Mouse (Mus musculus): Measurements from ENCODE around the gene Tmem56. TPM values are rescaled to one million over a fixed set of nuclear protein-coding genes. Genes with fewer than 3 reads are reported as not detected.

Tmem56 gene
- polyA plus RNA-seq, 1 experiment, result 227 TPM

- TF ChIP-seq POLR2A (IDR thresholded peaks at IDR 0.05; ENCODE audit: control insufficient read depth, low read depth, low read length), result no peak
- TF ChIP-seq CTCF (IDR thresholded peaks at IDR 0.05; ENCODE audit: control insufficient read depth, insufficient read depth, insufficient replicate concordance, low read depth, low read length), result no peak
- peak overlapping the region; percentile 14 for H3K4me3 ChIP-seq (ENCODE audit: control insufficient read depth, low read depth, low read length)
- no peaks in the 10 kb centered on the region for H3K4me1 ChIP-seq (ENCODE audit: control insufficient read depth, insufficient read depth, low read length)
These were observed 3.2 kb downstream of the Tmem56 start for GRCm38 (mm10) chr3:121279679-121280078.

DNA sequence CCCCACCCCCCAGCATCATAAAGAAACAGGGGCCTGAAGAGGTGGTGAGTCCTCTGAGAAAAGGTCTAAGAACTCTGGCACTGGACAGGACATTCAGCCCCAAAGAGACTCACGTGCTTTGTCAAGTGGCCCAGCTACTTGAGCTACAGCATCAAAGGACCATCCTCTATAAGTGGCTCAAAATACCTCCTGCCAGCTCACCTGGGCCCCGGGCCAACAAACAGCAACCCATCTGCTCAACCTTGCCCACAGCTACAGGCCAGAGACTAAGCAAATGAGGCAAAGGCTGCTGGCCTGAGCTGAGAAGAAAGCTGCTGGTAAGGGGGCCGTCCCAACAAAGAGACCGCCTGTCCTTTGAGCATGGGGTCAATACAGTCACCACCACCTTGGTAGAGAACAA, 5.3 kb downstream of the Tmem56 start:
- Histone ChIP-seq H3K4me3 (ENCODE audit: control insufficient read depth, low read depth, low read length) (no peak overlapping the region), H3K27ac (ENCODE audit: control insufficient read depth, insufficient read depth, low read depth, low read length) (no peak overlapping the region), H3K36me3 (ENCODE audit: control insufficient read depth, insufficient read depth, low read length) (no peaks in the 10 kb centered on the region), H3K27me3 (ENCODE audit: control insufficient read depth, insufficient read depth, low read length) (no peaks in the 10 kb centered on the region), H3K4me1 (ENCODE audit: control insufficient read depth, insufficient read depth, low read length) (no peaks in the 10 kb centered on the region)
- no peak for TF ChIP-seq CTCF (IDR thresholded peaks at IDR 0.05; ENCODE audit: control insufficient read depth, insufficient read depth, insufficient replicate concordance, low read depth, low read length)

More at GRCm38 (mm10) chr3:121279679-121280078, 3.2 kb downstream of the Tmem56 start:
- Histone ChIP-seq H3K27ac (ENCODE audit: control insufficient read depth, insufficient read depth, low read depth, low read length) (no peak overlapping the region), H3K36me3 (ENCODE audit: control insufficient read depth, insufficient read depth, low read length) (no peaks in the 10 kb centered on the region), H3K27me3 (ENCODE audit: control insufficient read depth, insufficient read depth, low read length) (no peaks in the 10 kb centered on the region)

DNA sequence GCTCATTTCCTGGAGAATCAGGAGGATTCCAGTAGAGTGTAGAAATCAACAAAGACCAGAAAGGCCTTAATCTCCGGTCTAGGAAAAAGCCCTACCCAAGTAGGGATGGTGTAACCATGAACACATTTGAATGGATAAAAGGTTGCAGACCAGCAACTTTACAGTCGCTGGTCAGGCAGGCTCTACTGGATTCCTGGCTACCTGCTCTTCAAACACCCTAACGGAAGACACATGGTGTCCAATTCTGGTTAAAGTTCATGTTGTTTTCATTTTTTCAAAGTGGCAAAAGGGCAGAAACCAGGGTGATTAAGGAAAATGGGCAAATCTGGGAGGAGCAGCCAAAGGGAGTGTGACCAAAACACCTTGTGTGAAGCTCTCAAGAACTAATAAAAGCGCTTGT, 5.9 kb downstream of the Tmem56 start:
- TF ChIP-seq POLR2A (IDR thresholded peaks at IDR 0.05; ENCODE audit: control insufficient read depth, low read depth, low read length) (no peak), CTCF (IDR thresholded peaks at IDR 0.05; ENCODE audit: control insufficient read depth, insufficient read depth, insufficient replicate concordance, low read depth, low read length) (no peak)
- Histone ChIP-seq H3K4me3 (ENCODE audit: control insufficient read depth, low read depth, low read length) (no peak overlapping the region), H3K27ac (ENCODE audit: control insufficient read depth, insufficient read depth, low read depth, low read length) (no peak overlapping the region), H3K27me3 (ENCODE audit: control insufficient read depth, insufficient read depth, low read length) (no peaks in the 10 kb centered on the region), H3K4me1 (ENCODE audit: control insufficient read depth, insufficient read depth, low read length) (no peaks in the 10 kb centered on the region), H3K36me3 (ENCODE audit: control insufficient read depth, insufficient read depth, low read length) (no peaks in the 10 kb centered on the region)

- TF ChIP-seq POLR2A (IDR thresholded peaks at IDR 0.05; ENCODE audit: control insufficient read depth, low read depth, low read length), result no peak
- no peaks in the 10 kb centered on the region for H3K36me3 ChIP-seq (ENCODE audit: control insufficient read depth, insufficient read depth, low read length)
- H3K4me1 ChIP-seq (ENCODE audit: control insufficient read depth, insufficient read depth, low read length), result no peaks in the 10 kb centered on the region
- no peak overlapping the region for H3K4me3 ChIP-seq (ENCODE audit: control insufficient read depth, low read depth, low read length)
- H3K27ac ChIP-seq (ENCODE audit: control insufficient read depth, insufficient read depth, low read depth, low read length), result no peak overlapping the region
- no peaks in the 10 kb centered on the region for H3K27me3 ChIP-seq (ENCODE audit: control insufficient read depth, insufficient read depth, low read length)
These were observed 8.9 kb downstream of the Tmem56 start for GRCm38 (mm10) chr3:121274010-121274409.

GRCm38 (mm10) chr3:121272577-121272976, 10.3 kb downstream of the Tmem56 start:
- Histone ChIP-seq H3K36me3 (ENCODE audit: control insufficient read depth, insufficient read depth, low read length) (no peaks in the 10 kb centered on the region), H3K27ac (ENCODE audit: control insufficient read depth, insufficient read depth, low read depth, low read length) (no peak overlapping the region), H3K27me3 (ENCODE audit: control insufficient read depth, insufficient read depth, low read length) (no peaks in the 10 kb centered on the region), H3K4me1 (ENCODE audit: control insufficient read depth, insufficient read depth, low read length) (no peaks in the 10 kb centered on the region), H3K4me3 (ENCODE audit: control insufficient read depth, low read depth, low read length) (no peak overlapping the region)
- TF ChIP-seq CTCF (IDR thresholded peaks at IDR 0.05; ENCODE audit: control insufficient read depth, insufficient read depth, insufficient replicate concordance, low read depth, low read length), result no peak
- no peak for TF ChIP-seq POLR2A (IDR thresholded peaks at IDR 0.05; ENCODE audit: control insufficient read depth, low read depth, low read length)

DNA sequence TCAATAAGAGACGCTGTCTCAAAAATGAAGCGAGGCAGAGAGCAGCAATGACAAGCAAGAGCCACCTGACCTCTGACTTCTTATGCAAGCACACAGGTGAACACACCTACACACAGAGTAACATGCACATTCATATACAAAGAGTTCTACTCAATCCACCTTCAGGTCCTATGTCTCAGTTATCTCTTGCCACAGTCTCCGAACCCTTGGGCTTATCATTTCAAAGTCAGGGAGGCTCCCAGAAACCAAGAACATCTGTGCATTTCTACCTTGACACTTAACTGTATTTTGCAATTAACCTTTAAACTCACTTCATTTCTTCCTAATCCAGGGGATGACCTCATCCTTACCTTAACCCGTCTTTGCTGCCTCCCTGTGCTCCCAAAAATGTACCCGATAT, 15.6 kb downstream of the Tmem56 start:
- Histone ChIP-seq H3K27me3 (ENCODE audit: control insufficient read depth, insufficient read depth, low read length) (no peaks in the 10 kb centered on the region), H3K4me1 (ENCODE audit: control insufficient read depth, insufficient read depth, low read length) (peaks cover 8% of the 10 kb centered on the region), H3K36me3 (ENCODE audit: control insufficient read depth, insufficient read depth, low read length) (no peaks in the 10 kb centered on the region), H3K27ac (ENCODE audit: control insufficient read depth, insufficient read depth, low read depth, low read length) (no peak overlapping the region), H3K4me3 (ENCODE audit: control insufficient read depth, low read depth, low read length) (no peak overlapping the region)
- no peak for TF ChIP-seq POLR2A (IDR thresholded peaks at IDR 0.05; ENCODE audit: control insufficient read depth, low read depth, low read length)

DNA sequence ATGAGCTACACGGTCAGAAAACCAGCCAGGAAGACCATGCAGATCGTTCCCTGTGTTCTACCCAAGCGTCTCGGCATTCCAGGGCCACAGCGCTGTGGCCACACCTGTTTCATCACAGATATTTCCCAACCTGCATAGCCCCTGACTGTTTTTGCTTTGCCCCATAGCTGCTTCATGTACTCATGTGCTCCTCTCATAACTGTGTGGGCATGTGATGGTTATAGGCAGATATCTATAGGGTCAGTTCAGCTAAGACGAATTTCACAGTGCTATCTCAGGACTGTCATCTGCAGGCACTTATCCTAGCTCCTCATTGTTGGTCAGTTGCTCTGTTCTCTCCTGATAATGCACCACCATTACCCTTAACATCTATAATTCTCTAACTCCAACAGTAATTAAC, 18.7 kb downstream of the Tmem56 start:
- Histone ChIP-seq H3K27ac (ENCODE audit: control insufficient read depth, insufficient read depth, low read depth, low read length) (no peak overlapping the region), H3K4me3 (ENCODE audit: control insufficient read depth, low read depth, low read length) (no peak overlapping the region), H3K4me1 (ENCODE audit: control insufficient read depth, insufficient read depth, low read length) (peaks cover 10% of the 10 kb centered on the region), H3K27me3 (ENCODE audit: control insufficient read depth, insufficient read depth, low read length) (no peaks in the 10 kb centered on the region), H3K36me3 (ENCODE audit: control insufficient read depth, insufficient read depth, low read length) (no peaks in the 10 kb centered on the region)
- TF ChIP-seq CTCF (IDR thresholded peaks at IDR 0.05; ENCODE audit: control insufficient read depth, insufficient read depth, insufficient replicate concordance, low read depth, low read length), result no peak
- TF ChIP-seq POLR2A (IDR thresholded peaks at IDR 0.05; ENCODE audit: control insufficient read depth, low read depth, low read length), result no peak

- no peaks in the 10 kb centered on the region for H3K36me3 ChIP-seq (ENCODE audit: control insufficient read depth, insufficient read depth, low read length)
- H3K4me3 ChIP-seq (ENCODE audit: control insufficient read depth, low read depth, low read length), result peak overlapping the region; percentile 94
- H3K27ac ChIP-seq (ENCODE audit: control insufficient read depth, insufficient read depth, low read depth, low read length), result peak overlapping the region; percentile 30; the same call in 1 of the 2 replicates
- peaks cover 12% of the 10 kb centered on the region for H3K4me1 ChIP-seq (ENCODE audit: control insufficient read depth, insufficient read depth, low read length)
- TF ChIP-seq POLR2A (IDR thresholded peaks at IDR 0.05; ENCODE audit: control insufficient read depth, low read depth, low read length) (no peak), CTCF (IDR thresholded peaks at IDR 0.05; ENCODE audit: control insufficient read depth, insufficient read depth, insufficient replicate concordance, low read depth, low read length) (no peak)
- H3K27me3 ChIP-seq (ENCODE audit: control insufficient read depth, insufficient read depth, low read length), result no peaks in the 10 kb centered on the region
These were observed 19.7 kb downstream of the Tmem56 start for GRCm38 (mm10) chr3:121263205-121263548.

Measured in testis, adult 2 months (tissue).